Mouse (Mus musculus): ENCODE results near the gene Treh. TPM values are rescaled to one million over a fixed set of nuclear protein-coding genes. Genes with fewer than 3 reads are reported as not detected.

The Treh gene
- polyA plus RNA-seq, 1 experiment from 2014 or later = not detected

DNA sequence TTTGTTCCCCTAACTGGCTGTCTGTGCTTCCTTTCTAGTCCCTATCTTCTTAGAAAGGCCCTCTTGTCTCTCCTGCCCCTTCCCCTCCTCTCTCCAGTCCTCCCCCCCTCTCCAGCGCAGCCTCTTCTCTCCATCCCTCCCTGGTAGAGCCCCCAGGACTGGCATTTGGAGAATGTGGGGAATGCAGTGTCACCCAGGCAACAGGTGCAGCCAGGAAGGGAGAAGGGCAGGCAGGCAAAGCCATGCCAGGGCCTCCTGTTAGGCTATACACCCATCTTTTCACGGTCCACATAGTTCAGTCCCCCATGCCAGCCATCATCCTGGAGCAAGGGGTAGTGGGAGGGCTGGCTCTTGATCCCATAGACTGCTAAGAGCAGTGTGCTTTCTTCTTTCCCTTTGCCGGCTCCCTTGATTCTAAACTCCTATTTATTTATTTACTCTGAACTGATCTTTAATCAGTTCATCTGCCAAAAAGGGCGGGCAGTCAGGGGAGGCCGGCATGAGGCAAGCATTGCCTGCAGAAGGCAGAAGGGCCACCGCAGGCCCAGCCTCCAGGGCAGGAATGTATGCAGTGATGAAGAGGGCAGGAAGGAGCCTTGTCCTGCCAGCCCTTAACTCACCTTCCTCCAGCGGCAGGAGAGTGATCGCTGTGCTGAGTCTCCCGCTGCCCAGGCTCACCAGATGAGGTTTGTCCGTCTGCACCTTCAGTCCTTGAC lies 53.6 kb downstream of the Treh start:
- H3K4me3 ChIP-seq (ENCODE audit: low read depth, low read length) = no peak overlapping the region
- 57% methylated on average over 10 of the region's 10 CpGs for WGBS
- no peaks in the 10 kb centered on the region for H3K9me3 ChIP-seq (ENCODE audit: control insufficient read depth, low read length)
- H3K9ac ChIP-seq (ENCODE audit: low read length) = no peak overlapping the region
- no peak for ATAC-seq (ENCODE audit: insufficient number of reproducible peaks, low FRiP score, low TSS enrichment, low read depth)
- no peak overlapping the region for H3K27ac ChIP-seq (replicated peaks; ENCODE audit: low read depth, low read length)
- peaks cover 4% of the 10 kb centered on the region; the same call in 1 of the 2 replicates for H3K36me3 ChIP-seq (ENCODE audit: control insufficient read depth, insufficient read depth, low read length)
- DNase-seq (ENCODE audit: low spot score) = no peak
- peaks cover 9% of the 10 kb centered on the region for H3K4me1 ChIP-seq (ENCODE audit: control insufficient read depth, insufficient read depth, low read length)
- no peak overlapping the region for H3K4me2 ChIP-seq (ENCODE audit: low read depth, severe bottlenecking)
- H3K27me3 ChIP-seq (ENCODE audit: control insufficient read depth, insufficient read depth, low read length) = no peaks in the 10 kb centered on the region

DNA sequence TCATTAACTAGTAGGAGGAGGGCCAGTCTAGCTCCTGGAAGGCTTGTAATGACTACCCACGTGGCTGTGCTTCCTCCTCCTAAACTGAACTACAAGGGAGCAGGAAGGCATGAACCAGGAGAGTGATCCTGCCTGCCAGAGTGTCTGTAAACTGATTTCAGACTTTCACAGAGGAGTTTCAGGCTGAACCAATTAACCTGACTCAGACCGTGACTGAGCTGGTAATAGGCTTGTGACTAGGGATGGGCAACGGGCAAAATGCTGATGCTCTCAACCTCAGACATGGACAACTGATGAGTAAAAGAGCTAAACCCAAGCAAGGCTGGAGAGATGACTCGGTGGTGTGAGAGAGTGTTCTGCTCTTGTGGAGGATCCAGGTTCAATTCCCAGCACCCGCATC lies 54.4 kb downstream of the Treh start:
- no peak overlapping the region for H3K4me3 ChIP-seq (ENCODE audit: low read depth, low read length)
- DNase-seq (ENCODE audit: low spot score) (no peak), ATAC-seq (ENCODE audit: insufficient number of reproducible peaks, low FRiP score, low TSS enrichment, low read depth) (no peak)
- H3K27ac ChIP-seq (replicated peaks; ENCODE audit: low read depth, low read length) = no peak overlapping the region
- peaks cover 7% of the 10 kb centered on the region for H3K4me1 ChIP-seq (ENCODE audit: control insufficient read depth, insufficient read depth, low read length)
- H3K9me3 ChIP-seq (ENCODE audit: control insufficient read depth, low read length) = no peaks in the 10 kb centered on the region
- no peak overlapping the region for H3K4me2 ChIP-seq (ENCODE audit: low read depth, severe bottlenecking)
- H3K27me3 ChIP-seq (ENCODE audit: control insufficient read depth, insufficient read depth, low read length) = no peaks in the 10 kb centered on the region
- peaks cover 4% of the 10 kb centered on the region; the same call in 1 of the 2 replicates for H3K36me3 ChIP-seq (ENCODE audit: control insufficient read depth, insufficient read depth, low read length)
- WGBS = 58% methylated on average over 5 of the region's 5 CpGs
- no peak overlapping the region for H3K9ac ChIP-seq (ENCODE audit: low read length)

DNA sequence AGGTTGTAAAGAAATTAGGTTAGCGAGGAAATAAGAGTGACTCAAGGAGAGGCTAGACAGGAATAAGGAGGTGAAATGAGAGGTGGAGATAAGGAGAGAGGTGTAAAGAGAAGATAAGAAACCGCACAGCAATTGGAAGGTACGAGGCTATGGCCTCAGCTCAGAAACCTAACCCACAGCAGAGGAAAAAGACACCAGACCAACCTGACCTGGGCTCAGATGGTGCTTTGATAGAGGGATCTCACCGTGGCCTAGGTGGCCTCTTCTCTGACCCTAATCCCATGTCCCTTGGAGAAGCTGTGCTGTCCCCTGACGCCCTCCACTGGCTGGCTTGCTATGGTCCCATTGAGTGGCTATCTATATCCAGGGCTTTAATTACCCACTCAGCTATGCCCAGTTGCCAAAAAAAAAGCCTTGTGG lies 59.1 kb downstream of the Treh start:
- Histone ChIP-seq H3K27ac (replicated peaks; ENCODE audit: low read depth, low read length) (no peak overlapping the region), H3K27me3 (ENCODE audit: control insufficient read depth, insufficient read depth, low read length) (no peaks in the 10 kb centered on the region), H3K36me3 (ENCODE audit: control insufficient read depth, insufficient read depth, low read length) (no peaks in the 10 kb centered on the region), H3K9ac (ENCODE audit: low read length) (no peak overlapping the region), H3K4me1 (ENCODE audit: control insufficient read depth, insufficient read depth, low read length) (peaks cover 10% of the 10 kb centered on the region), H3K4me2 (ENCODE audit: low read depth, severe bottlenecking) (no peak overlapping the region), H3K9me3 (ENCODE audit: control insufficient read depth, low read length) (no peaks in the 10 kb centered on the region), H3K4me3 (ENCODE audit: low read depth, low read length) (no peak overlapping the region)
- ATAC-seq (ENCODE audit: insufficient number of reproducible peaks, low FRiP score, low TSS enrichment, low read depth) = no peak
- WGBS = 76% methylated on average over 5 of the region's 5 CpGs
- DNase-seq (ENCODE audit: low spot score) = no peak

DNA sequence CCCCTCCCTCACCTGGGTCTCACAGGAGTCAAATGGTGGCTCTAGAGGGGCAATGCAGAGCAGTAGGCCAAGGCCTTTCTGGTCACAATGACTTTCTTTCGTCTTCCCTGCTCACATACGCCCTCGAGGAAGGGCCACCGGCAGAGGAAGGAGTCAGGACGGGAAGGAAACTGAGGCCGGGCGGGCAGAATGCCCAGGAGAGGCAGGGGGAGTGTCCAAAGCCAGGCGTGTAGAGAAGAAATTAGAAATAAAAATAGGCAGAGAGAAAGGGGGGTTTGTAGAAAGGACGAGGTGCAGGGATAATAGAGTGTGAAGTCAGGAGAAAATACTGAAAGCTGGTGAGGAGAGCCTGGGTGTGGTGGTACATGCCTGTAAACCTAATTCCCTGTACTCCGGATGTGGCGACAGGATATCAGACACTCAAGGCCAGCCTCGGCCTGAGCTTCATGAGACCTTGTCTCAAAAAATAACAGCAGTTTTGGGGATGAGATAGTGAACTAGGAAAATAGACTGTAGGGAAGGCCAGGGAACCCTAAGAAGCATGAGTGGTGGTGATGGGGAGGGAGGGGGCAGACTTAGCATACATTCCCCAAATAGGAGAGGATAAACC lies 60.0 kb downstream of the Treh start:
- no peak for DNase-seq (ENCODE audit: low spot score)
- peaks cover 17% of the 10 kb centered on the region for H3K4me1 ChIP-seq (ENCODE audit: control insufficient read depth, insufficient read depth, low read length)
- peak overlapping the region; percentile 68; the same call in 1 of the 2 replicates for H3K9ac ChIP-seq (ENCODE audit: low read length)
- H3K36me3 ChIP-seq (ENCODE audit: control insufficient read depth, insufficient read depth, low read length) = no peaks in the 10 kb centered on the region
- ATAC-seq (ENCODE audit: insufficient number of reproducible peaks, low FRiP score, low TSS enrichment, low read depth) = no peak
- 57% methylated on average over 12 of the region's 12 CpGs for WGBS
- no peaks in the 10 kb centered on the region for H3K27me3 ChIP-seq (ENCODE audit: control insufficient read depth, insufficient read depth, low read length)
- H3K4me2 ChIP-seq (ENCODE audit: low read depth, severe bottlenecking) = peak overlapping the region; percentile 98
- peak overlapping the region; percentile 61 for H3K4me3 ChIP-seq (ENCODE audit: low read depth, low read length)
- H3K27ac ChIP-seq (replicated peaks; ENCODE audit: low read depth, low read length) = peak overlapping the region; percentile 4; the same call in 1 of the 2 replicates
- H3K9me3 ChIP-seq (ENCODE audit: control insufficient read depth, low read length) = no peaks in the 10 kb centered on the region

DNA sequence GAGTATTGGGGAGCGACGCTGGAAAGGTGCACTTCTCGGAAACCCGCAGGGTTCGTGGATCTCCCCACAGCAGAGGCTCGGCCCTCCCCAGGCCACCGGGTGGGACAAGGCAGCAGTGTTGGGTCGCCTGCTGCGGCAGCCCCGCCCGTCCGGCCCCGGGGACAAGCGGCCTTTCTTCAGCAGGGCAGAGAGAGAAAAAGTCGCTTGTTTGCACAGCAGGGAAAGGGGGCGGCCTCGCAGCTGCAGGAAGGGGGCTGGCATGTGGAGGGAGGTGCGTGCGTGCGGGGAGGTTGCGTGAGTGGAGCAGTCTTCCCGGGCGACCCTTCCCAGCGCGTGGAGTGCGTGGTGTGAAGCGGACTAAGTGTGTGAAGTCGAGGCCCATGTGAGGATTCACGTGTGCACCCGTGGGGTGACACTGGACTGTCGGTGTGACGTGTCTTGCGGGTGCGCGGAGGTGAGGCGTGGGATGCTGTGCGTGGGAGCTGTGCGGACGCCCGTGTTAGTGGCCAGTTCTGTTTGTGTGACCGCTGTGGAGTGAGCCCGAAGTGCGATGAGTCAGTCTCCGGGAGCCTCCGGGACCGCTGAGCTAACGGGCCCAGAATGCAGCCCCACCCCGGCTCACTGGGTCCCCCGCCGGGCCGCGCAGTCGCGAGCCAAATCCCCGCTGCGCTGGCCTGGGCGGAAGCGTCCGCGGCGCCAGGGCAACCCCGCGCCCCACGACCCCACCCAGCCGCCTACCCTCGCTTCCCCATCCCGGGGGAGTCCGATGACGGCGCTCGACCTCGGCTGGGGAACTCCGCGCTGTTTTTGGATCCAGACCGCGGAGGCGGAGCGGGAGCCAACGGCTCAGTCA lies 60.9 kb downstream of the Treh start:
- WGBS = under 1% methylated on average over 79 of the region's 79 CpGs
- ATAC-seq (ENCODE audit: insufficient number of reproducible peaks, low FRiP score, low TSS enrichment, low read depth) (no peak), DNase-seq (ENCODE audit: low spot score) (peak; percentile 56)
- no peaks in the 10 kb centered on the region for H3K9me3 ChIP-seq (ENCODE audit: control insufficient read depth, low read length)
- H3K4me2 ChIP-seq (ENCODE audit: low read depth, severe bottlenecking) = peak overlapping the region; percentile 98
- peaks cover 17% of the 10 kb centered on the region for H3K4me1 ChIP-seq (ENCODE audit: control insufficient read depth, insufficient read depth, low read length)
- H3K27ac ChIP-seq (replicated peaks; ENCODE audit: low read depth, low read length) = peak overlapping the region; percentile 4; the same call in 1 of the 2 replicates
- no peaks in the 10 kb centered on the region for H3K36me3 ChIP-seq (ENCODE audit: control insufficient read depth, insufficient read depth, low read length)
- no peaks in the 10 kb centered on the region for H3K27me3 ChIP-seq (ENCODE audit: control insufficient read depth, insufficient read depth, low read length)
- peak overlapping the region; percentile 61 for H3K4me3 ChIP-seq (ENCODE audit: low read depth, low read length)
- peak overlapping the region; percentile 68 for H3K9ac ChIP-seq (ENCODE audit: low read length)

DNA sequence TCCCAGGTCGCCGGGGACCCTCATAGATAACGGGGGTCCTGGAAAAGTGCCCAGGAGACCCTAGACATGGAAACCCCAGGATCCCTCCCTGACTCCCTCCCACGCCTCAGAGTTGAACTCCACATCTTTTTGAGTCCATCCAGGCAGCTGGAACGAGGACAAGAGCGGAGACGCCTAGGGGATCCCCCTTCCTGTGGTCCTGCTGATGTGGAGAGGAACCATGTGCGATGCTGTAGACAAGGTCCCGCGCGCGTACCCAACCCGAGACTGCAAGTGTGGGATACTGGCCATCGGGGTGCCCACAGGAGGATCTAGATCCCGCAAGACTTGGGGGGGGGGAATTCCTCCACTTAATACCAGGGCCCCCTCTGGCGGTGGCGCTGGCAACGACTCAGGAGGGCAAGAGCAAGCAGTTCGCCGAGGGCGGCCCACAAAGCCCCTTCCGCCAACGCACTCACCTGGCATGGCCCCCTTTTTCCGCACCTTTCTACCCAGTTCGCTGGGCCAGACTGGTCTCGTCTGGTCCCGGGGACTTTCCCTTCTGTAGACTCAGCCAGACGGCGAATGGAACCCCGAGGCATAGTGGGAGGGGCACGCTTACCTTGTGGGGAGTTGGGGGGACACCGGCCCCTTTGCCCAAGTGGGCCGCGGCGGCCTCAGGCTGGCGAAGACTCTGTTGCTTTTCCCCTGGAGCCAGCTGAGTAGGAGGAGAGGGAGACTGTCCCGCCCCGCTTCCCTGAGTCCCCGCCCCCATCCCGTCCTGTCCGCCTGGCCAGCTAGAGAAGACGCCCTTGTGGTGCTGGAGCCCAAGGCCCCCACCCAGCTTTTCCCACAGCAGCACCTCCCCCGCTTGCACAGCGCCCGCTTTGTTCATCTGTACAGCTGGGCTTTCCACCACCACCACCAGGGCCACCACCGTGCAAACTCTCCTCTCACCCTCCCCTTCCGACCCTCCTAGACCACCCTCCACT lies 61.8 kb downstream of the Treh start, which contains the start of gene Phldb1:
Gene Phldb1 (minus strand): TSS at position 675 of the 971 bp plus-strand sequence.
- Histone ChIP-seq H3K27ac (replicated peaks; ENCODE audit: low read depth, low read length) (peak within 1 kb of the TSS; percentile 38), H3K27me3 (ENCODE audit: control insufficient read depth, insufficient read depth, low read length) (no peaks in the 10 kb centered on the region), H3K4me2 (ENCODE audit: low read depth, severe bottlenecking) (peak within 1 kb of the TSS; percentile 98), H3K4me1 (ENCODE audit: control insufficient read depth, insufficient read depth, low read length) (peaks cover 17% of the 10 kb centered on the region), H3K9me3 (ENCODE audit: control insufficient read depth, low read length) (no peaks in the 10 kb centered on the region), H3K36me3 (ENCODE audit: control insufficient read depth, insufficient read depth, low read length) (no peaks in the 10 kb centered on the region), H3K4me3 (ENCODE audit: low read depth, low read length) (peak within 1 kb of the TSS; percentile 61), H3K9ac (ENCODE audit: low read length) (peak within 1 kb of the TSS; percentile 68)
- under 1% methylated on average over 41 of the region's 47 CpGs for whole genome bisulfite sequencing
- ATAC-seq (ENCODE audit: insufficient number of reproducible peaks, low FRiP score, low TSS enrichment, low read depth) (peak; percentile 74), DNase-seq (ENCODE audit: low spot score) (peak; percentile 80)

DNA sequence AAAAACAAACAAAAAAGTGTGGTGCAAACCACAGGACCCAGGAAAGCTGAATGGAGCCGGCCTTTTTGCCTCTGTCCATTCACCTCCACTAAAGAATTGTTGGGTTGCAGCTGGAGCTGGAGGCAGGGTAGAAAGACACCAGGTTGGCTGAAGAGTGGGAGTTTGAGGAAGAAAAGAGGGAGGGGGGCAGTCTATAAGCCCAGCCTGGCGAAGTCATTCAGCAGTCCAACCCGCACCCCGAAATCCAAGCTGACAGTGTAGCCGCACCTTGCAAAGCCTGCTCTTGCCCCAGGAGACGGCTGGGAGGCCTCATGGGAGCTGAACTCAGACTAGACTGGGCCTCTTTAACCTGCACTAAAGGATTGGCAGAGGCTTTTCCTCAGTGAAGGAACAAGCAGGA lies 62.9 kb downstream of the Treh start:
- 75% methylated on average over 6 of the region's 6 CpGs for whole genome bisulfite sequencing
- DNase-seq (ENCODE audit: low spot score) (no peak), ATAC-seq (ENCODE audit: insufficient number of reproducible peaks, low FRiP score, low TSS enrichment, low read depth) (no peak)
- Histone ChIP-seq H3K4me1 (ENCODE audit: control insufficient read depth, insufficient read depth, low read length) (peaks cover 17% of the 10 kb centered on the region), H3K9ac (ENCODE audit: low read length) (no peak overlapping the region), H3K4me3 (ENCODE audit: low read depth, low read length) (no peak overlapping the region), H3K27ac (replicated peaks; ENCODE audit: low read depth, low read length) (peak overlapping the region; percentile 38), H3K27me3 (ENCODE audit: control insufficient read depth, insufficient read depth, low read length) (no peaks in the 10 kb centered on the region), H3K4me2 (ENCODE audit: low read depth, severe bottlenecking) (no peak overlapping the region), H3K9me3 (ENCODE audit: control insufficient read depth, low read length) (no peaks in the 10 kb centered on the region), H3K36me3 (ENCODE audit: control insufficient read depth, insufficient read depth, low read length) (no peaks in the 10 kb centered on the region)

Data from limb, embryonic 11.5 days (tissue).